Mouse (Mus musculus) ES-Bruce4 (cell line): ENCODE data around the gene Sntb2.

Experiments
- CTCF ChIP-seq: IDR thresholded peaks from one replicate; pipeline ENCODE4 v1.8.1; 2011; ENCODE audit warnings: low read depth, low read length
- EP300 ChIP-seq: IDR thresholded peaks from 2 replicates; pipeline ENCODE4 v1.6.1; 2011; ENCODE audit warnings: low read depth, low read length; ENCODE audit not compliant: insufficient read depth
- POLR2A ChIP-seq: IDR thresholded peaks from one replicate; pipeline ENCODE4 v1.8.1; 2011; ENCODE audit warnings: low read length; ENCODE audit not compliant: insufficient read depth

DNA sequence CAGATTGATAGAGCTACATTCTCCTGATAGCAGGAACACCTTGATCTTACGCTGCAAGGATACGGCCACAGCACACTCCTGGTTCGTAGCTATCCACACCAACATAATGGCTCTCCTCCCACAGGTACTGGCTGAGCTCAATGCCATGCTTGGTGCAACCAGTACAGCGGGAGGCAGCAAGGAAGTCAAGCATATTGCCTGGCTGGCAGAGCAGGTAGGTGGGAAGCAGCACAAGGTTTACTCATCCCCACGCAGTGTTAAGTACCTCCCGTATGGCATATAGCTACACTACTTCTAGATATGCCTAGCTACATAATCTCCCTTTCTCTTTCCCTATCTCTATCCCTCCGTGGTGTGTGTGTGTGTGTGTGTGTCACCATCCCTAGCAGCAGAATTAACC, 55.8 kb downstream of the Sntb2 start:
- TF ChIP-seq CTCF (no peak), EP300 (no peak), POLR2A (no peak)
